Mouse (Mus musculus): ENCODE results near the gene Camk1g.

Gene Camk1g

DNA sequence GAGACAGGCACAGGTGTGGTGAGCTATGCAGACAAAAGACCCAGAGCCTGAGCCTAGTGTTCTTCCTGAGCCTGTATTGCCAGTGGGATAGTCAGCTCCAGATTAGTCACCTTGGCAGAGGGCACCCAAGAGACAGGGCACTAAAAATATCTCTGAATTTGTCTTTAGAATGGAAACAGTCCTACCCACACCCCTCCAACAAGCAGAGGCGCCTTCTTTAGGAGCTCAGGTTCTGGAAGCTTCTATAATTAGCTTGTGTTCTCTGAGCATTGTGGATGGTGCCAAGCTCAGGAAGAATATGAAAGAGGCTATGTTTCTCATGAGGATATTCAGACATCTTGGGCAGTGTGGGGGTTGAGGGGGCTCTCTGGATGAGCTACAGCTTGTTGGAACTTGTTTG is 37.4 kb downstream of the Camk1g start:
- 31% methylated on average over 1 of the region's 1 CpGs for WGBS

DNA sequence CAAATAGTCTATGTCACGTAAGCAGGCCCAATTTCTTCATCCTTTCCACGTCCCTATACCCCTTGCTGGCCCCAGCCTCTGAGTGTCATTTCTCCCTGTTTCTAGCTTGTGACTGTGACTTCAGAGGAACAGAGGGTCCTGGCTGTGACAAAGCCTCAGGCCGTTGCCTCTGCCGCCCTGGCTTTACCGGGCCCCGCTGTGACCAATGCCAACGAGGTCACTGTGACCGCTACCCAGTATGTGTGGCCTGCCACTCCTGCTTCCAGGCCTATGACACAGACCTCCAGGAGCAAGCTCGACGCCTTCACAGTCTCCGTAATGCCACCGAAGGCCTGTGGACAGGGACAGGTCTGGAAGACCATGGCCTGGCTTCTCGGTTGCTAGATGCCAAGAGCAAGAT is 38.1 kb downstream of the Camk1g start:
- WGBS = 92% methylated on average over 13 of the region's 13 CpGs

DNA sequence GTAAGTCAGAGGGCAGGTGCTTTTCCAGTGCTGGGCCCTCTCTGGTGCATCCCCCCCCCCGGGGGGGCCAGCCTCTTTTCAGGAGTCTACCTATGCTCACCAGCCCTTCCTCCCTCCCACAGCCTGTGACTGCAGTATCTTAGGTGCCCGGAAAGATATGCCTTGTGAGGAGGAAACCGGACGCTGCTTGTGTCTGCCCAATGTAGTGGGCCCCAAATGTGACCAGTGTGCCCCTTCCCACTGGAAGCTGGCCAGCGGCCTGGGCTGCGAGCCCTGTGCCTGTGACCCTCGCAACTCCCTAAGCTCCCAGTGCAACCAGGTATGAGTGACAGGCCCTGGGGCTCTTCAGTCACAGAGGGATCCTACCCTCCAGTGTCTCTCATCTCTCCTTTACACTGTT is 39.5 kb downstream of the Camk1g start:
- WGBS = 61% methylated on average over 7 of the region's 7 CpGs

DNA sequence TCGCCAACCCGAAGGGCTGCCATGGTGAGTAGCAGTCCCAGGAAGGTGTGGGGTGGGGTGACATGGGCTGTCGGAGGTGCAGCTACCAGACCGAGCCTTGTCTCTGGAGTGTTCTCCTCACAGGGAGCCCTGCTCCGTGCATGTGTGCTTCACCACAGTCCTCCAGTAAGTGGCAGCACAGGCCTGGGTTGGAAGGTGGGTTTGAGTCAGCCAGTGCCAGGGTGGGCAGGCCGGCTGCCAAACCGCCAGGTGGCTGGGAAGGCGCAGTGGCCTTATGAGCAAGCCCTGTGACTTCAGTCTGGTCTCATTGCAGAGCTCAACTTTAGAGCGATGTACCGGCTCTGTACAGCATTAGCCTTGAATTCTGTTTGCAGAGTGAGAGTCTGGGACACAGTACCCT is 39.9 kb downstream of the Camk1g start:
- WGBS = 24% methylated on average over 10 of the region's 10 CpGs

DNA sequence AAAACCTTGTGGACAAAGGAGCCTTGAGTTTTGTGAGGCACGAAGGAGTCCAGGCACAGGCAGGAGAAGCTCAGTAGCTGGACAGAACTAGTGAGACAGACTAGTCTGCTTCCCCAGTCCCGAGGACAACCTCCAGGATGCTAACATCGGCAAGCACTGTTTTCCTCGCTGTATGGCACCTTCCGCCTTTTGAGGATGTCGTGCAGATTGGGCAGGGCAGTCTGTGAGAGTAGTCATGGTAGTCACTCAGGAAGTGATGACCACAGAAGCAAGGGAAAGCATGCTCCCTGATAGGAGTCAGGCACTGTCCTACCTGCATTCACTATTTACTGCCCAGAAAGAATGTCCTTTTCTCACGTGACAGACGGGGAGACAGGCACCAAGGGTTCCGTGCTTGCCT is 40.5 kb downstream of the Camk1g start:
- WGBS = 78% methylated on average over 9 of the region's 9 CpGs

DNA sequence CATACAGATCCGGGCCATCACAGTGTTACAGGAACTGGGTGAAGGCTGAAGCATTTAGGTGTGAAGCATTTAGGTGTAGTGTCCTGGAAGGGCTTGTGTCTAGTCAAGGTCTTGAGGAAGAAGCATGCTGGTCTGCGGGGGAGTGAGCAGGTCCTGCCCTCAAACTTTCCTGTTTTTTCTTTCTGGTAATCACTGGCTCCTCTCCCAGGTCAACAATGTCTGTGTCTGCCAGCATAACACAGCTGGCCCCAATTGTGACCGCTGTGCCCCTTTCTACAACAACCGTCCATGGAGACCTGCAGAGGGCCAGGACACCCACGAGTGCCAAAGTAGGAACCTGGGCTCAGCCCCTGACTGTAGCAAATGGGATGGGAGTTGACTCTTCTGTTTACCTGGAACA is 42.4 kb downstream of the Camk1g start:
- WGBS = 77% methylated on average over 5 of the region's 5 CpGs

DNA sequence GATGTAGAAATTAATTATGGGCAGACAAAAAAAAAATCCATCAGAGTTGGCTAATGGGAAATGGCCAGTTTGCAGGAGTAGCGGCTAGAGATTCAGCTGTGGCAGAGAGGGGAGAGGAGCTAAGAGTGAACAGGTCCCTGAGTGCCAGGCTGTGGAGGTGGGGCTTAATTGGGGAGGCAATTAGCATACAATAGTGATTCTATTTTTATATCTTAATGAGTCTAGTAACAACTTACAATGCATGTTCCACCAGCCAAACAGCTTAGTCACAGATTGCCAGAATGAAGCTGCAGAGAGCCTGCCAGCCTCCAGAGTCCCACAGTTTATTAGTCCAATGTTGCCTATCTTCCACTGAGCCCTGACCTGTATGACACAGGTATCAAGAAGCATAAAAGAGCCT is 42.9 kb downstream of the Camk1g start:
- 91% methylated on average over 1 of the region's 1 CpGs for WGBS

DNA sequence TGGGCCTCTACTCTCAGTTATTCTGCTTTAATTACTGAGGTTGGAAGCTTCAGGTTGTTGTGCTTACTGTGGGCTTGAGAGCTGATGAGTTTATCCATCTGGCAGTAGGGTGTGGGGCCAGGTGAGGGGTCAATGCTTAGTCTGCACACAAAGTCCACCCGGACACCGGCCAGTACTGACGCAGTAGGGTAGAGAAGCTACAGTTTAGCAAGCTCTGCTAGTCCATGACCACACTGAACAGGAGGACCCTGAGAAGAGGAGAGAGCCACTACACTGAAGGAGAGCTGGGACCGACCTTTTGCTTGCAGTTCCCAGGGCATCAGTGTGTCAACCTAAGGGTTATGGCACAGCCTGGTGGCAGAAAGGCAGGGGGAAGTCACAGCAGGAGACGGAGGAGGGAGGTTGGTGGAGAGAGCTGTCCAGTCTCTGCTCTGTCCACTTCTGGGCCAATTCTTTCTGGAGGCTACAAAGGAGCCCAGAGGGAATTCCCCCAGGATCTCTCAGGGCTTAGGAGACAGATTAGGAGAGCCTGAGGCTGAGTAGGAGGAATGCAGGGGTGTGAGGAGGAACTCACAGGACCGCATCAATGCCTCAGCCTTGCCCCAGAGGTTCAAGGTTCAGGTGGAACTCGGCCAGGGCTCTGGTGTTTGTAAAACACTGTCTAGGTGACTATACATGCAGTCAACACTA is 43.5 kb downstream of the Camk1g start:
- WGBS = 80% methylated on average over 7 of the region's 7 CpGs

DNA sequence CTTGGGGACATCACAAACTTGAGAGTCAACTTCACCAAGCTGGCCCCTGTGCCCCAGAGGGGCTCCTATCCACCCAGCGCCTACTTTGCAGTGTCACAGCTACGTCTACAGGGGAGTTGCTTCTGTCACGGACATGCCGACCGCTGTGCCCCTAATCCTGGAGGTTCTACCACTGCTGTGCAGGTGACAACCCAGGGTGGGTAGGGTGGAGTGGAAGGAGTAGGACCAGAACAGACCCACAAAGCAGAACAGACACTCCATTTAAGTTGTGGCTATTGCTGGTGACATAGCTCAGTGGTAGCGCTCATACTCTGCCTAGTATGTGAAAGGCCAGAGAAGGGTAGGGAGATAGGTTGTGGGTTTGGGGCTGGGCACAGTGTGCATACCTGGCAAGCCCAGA is 44.2 kb downstream of the Camk1g start:
- 97% methylated on average over 6 of the region's 6 CpGs for WGBS

DNA sequence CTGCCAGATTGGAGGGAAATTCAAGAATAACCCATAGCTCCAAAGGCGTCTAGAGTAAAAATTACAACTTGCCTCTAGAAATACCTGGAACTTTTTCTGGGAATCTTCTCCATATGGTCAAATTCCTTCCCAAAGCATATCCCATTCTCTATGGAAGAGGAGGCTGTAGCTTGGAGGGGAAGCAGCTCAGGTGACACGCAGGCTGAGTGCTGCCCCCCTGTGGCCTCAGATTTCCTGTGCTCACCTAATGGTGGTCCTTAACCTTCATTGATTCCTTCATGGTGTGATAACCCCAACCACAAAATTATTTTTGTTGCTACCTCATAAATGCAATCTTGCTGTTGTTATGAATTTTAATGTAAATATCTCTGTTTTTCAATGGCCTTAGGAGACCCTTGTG is 45.9 kb downstream of the Camk1g start:
- WGBS = 43% methylated on average over 2 of the region's 2 CpGs

DNA sequence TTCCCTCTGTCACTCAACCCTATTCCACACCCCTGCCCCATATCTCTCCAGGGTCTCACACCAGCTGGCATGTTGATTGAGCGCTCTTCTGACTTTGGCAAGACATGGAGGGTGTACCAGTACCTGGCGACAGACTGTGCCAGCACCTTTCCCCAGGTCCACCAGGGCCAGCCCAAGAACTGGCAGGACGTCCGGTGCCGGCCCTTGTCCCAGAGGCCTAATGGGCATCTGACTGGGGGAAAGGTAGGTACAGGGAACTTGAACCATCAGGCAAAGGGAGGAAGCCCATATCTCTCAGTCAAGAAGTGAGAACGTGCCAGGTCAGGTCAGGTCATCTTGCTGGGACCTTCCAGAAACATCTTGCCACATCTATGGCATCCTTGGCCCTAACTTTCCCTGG is 46.4 kb downstream of the Camk1g start:
- 96% methylated on average over 6 of the region's 6 CpGs for WGBS

DNA sequence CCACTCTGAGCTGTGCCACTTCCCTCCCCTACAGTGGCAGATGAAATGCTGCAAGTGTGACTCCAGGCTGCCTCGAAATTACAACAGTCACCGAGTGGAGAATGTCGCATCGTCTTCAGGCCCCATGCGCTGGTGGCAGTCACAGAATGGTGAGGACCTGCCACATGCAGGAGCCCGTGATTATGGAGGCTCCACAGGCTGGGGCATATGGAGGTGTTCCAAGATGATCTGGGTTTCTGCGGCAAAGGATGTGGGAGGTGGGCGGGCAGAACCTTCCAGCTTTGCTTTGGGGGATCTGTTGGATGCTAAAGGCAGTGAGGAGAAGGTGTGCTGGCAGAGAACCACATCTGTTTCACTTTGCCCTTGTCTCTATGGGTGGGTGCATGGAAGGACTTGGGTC is 49.7 kb downstream of the Camk1g start:
- 67% methylated on average over 8 of the region's 8 CpGs for whole genome bisulfite sequencing

DNA sequence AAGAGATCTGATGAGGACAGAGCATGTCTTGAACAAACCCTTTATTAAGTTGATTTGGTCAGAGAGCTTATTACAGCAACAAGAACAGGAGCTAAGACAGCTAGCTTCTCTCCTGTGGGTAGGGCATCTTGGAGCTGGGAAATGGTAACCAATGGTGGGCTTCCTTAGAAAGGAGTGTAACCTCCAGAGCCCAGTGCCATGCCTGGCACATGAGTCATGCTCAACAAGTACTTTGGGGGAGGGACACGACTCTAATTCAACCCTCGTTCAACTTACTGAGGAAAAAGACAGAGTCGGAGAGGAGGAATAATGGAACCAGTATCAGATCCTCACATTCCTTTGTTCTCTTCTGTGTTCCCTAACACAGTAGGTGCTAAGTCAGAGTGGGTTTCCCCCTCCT is 50.4 kb downstream of the Camk1g start:
- WGBS = 68% methylated on average over 3 of the region's 3 CpGs

DNA sequence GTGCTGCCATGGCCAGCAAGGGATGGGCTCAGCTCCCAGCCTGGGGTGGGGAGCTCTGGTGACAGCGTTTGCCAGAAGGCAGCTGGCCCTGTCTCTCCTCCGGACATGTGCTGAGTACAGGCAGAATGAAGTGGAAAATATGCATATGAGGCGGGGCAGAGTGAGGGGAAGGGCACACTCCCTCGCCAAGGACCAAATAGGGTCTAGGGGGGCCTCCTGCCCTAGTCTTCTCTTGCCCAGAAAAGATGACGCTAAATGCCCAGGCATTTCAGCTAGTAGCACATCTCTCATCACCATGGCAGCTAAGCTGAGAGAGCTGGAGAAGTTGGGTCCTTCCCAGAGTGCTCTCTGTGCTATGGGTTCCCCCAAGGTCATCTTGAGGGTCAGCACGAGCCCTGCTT is 52.9 kb downstream of the Camk1g start:
- WGBS = 27% methylated on average over 6 of the region's 6 CpGs

DNA sequence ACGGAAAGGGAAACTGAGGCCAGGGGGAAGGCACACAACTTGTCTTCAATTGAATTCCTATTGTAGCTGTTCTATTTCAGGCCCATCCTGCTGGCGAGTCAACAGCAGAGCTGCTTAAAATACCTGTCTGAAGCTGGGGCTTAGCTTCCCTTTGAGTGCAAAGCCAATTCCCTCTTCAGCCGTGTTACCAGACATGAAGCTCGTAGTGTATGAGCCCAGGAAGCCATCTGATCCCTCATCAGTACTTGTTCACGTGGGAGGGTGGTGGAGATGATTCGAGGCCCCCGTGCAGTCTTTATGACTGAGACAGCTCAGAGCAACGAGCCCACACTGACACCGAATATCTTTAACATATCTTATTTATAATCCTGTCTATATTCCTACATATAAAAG is 53.7 kb downstream of the Camk1g start:
- 36% methylated on average over 9 of the region's 9 CpGs for WGBS

DNA sequence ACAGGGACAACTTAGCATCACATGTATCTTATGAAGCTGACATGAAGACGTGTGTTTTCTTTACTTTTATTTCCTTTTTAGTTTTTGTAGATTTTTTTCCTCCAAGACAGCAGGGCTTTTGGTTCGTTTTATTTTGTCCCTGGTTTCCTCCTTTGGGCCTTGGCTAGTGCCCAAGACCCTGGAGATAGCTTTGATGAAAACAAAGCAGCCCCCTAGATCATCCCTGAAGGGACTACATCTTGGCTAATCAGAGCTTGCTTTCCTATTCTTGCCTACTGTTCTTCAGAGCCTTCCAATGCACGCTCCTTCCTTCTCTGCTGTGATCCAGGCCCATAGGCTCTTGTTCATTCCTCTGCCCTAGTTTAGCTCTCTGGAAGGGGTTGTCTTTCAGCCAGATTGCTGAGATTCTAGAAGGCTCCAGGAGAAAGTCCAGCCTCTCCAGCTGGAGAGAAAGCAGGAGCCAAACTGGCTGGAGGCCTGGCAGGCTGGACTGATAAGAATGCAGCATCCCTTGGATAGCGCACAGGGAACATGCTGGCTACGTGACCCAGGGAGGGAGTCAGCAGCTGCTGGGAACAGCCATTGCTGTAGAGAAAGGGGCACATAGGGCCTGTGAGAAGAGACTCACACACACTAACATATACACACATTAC is 54.3 kb downstream of the Camk1g start:
- 38% methylated on average over 5 of the region's 5 CpGs for WGBS

DNA sequence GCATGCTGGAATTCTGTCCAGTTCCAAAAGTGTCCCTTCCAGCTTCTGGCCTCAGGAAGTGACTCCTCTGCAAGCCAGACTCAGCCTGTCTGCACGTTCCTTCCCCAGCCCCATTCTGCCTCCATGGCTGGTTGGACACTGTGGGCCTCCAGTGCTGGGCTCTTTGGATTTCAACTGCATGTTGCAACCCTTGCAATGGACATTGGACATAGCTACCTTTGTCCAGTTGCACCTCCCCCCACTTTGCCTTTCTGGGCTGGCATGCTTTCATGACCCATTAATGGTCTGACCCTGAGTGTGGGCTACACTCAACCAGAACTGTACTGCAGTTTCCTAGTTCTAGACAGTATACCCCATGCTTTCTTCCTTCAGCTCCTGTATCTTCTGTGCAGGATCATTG is 58.5 kb downstream of the Camk1g start:
- 78% methylated on average over 1 of the region's 1 CpGs for WGBS

DNA sequence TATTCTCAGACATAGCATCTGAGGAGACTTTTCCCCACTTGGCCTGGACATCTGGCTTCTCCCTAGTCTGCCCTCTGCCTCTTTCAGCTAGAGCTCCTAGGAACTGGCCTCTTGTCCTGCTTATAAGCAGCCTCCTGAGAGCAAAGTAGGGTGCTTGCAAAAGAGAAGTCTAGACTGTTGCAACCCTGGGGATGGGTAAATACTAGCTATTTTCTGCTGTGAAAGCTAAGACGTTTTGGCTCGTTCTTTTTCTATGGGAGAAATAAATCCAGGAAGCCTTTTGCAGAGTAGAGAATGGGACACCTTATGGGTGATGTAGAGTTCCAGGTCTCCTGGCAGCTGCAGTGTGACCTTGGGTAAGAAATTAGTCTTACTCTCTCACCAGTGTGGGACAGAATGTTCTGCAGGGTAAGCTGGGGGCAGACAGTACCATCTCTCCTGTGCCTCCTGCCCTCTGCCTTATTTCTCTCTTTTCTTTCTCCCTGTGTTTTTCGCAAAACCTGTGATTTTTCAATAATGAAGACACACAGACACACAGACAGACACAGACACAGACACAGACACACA is 59.5 kb downstream of the Camk1g start:
- WGBS = 69% methylated on average over 3 of the region's 3 CpGs

DNA sequence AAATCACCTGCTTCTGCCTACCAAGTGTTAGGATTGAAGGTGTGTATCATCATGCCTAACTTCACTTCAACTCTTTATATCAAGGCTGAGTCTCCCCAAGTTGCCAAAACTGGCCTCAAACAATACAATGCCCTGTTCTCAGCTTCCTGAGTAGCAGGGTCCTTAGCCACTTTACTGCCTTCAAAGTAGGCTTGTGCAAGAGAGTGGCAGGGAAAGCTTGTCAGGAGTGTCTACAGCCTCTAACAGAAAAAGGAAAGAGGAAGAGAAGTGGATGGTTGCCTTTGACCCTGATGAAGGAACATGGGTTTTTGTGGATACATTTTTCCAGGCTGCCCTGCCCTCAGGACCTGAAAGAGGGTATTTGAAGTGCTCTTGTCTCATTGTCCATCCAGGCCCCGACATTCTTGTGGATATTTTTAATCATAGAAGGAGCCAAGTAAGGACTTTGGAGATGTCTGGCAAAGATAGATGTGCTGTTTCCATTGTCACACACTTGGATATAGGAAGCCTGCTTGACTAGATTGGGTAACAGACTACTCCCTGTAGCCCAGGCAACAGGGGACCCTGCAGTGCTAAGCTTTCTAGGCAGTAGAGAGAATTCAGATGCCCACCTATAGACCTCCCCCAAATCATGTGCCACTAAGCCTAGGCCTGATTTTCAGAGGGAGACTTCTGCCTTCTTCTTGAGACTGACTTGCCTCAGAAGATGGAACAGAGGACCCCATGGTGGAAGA is 60.1 kb downstream of the Camk1g start:
- 43% methylated on average over 1 of the region's 1 CpGs for WGBS

DNA sequence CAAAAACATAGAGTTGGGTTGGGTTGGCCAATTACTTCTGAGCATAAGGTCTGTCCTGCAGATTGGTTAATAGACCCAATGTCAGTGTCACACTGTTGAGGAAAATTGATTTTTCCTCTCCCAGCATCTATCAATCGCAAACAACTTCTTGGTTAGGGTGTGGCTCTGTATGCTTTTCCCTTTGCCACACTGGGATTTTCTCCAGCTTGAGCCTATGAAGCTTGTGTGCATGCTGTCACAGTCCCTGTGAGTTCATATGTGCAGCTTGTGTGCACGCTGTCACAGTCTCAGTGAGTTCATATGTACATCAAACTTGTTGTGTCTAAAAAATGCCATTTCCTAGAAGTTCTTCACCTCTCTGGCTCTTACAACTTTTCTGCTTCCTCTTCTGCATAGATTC is 63.3 kb downstream of the Camk1g start:
- 94% methylated on average over 2 of the region's 2 CpGs for WGBS

DNA sequence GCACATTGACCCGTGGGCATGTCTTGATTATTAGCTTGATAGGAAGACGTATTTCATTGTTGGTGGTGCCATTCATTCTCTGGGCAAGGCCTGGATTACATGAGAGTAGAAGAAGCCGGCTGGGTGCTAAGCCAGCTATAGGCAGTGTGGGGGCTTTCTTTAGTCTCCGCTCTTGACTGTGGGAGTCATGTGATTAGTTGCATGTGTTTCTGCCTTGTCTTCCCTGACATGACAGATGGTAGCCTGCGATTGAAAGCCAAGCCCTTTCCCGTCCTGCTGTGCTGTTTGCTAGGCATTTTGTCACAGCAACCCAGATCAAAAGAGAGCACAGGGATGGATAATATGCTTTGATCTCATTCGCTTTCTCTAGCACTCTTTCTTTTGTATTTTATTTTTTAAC is 64.7 kb downstream of the Camk1g start:
- 38% methylated on average over 7 of the region's 7 CpGs for WGBS

DNA sequence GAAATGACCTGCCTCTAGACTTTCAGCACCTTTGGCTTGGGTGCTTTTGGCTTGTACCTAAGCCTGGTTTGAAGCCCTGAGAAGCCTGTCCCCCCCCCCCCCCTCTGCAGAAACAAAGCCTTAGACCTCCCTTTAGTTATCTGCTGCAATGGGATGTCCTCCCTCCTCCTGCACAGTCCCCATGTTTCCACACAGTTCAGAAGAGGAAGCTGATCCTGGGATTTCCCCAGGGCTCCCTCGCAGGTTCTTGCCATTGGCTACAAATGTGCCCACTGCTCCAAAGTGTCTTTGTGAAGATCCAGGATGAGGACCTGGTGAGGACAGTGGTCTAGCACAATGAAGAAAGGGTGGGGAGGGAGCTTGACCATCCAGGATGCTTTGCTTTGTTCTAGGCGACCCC is 67.0 kb downstream of the Camk1g start:
- WGBS = 88% methylated on average over 2 of the region's 2 CpGs

DNA sequence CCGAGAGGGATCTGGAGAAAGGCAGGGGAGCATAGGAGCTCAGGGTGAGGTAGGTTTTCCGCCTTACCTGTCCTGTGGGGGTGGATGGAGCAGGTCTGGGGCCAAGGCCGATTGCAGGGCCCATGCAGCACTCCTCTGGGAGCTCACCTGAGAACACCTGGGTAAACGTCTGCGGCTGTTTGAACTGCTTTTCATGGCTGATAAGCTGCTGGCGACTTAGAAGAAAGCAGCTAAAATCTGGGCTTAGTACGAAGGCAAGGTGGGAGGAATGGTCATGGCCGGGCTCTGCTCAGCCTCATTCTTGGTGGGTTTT is 68.0 kb downstream of the Camk1g start:
- WGBS = 82% methylated on average over 8 of the region's 8 CpGs

Data from cerebral cortex, adult 2 months (tissue).